Mouse (Mus musculus): Measurements from ENCODE around the gene S100a11. TPM values are rescaled to one million over a fixed set of nuclear protein-coding genes. Genes with fewer than 3 reads are reported as not detected.

Gene S100a11
- total and polyA plus RNA-seq, 3 experiments, result 0.32 TPM; not detected in 2

GRCm38 (mm10) chr3:93528807-93529206 lies 8.5 kb downstream of the S100a11 start:
- Histone ChIP-seq H3K36me3 (ENCODE audit: control insufficient read depth in 1 of 2, insufficient read depth in 2 of 2, low read length in 2 of 2) (no peaks in the 10 kb centered on the region), H3K9ac (ENCODE audit: control insufficient read depth, low read depth, low read length, poor library complexity, severe bottlenecking) (no peak overlapping the region), H3K27me3 (ENCODE audit: control insufficient read depth in 1 of 2, insufficient read depth in 2 of 2, low read length in 2 of 2) (no peaks in the 10 kb centered on the region), H3K79me2 (ENCODE audit: control insufficient read depth, insufficient read depth, low read length, poor library complexity) (no peaks in the 10 kb centered on the region), H3K27ac (ENCODE audit: control insufficient read depth, low read depth, low read length) (no peak overlapping the region), H3K9me3 (replicated peaks; ENCODE audit: insufficient read depth, low read length) (no peaks in the 10 kb centered on the region), H3K4me1 (ENCODE audit: control insufficient read depth in 1 of 2, insufficient read depth in 2 of 2, low read length in 2 of 2) (no peaks in the 10 kb centered on the region), H3K4me3 (ENCODE audit: control insufficient read depth in 1 of 2, insufficient read depth in 1 of 2, low read depth in 2 of 2, low read length in 2 of 2) (no peak overlapping the region)
- no peak for TF ChIP-seq MAZ (IDR thresholded peaks at IDR 0.05; ENCODE audit: low read depth, low read length)
- no peak for TF ChIP-seq E2F4 (IDR thresholded peaks at IDR 0.05; ENCODE audit: borderline replicate concordance, low read depth, low read length)
- TF ChIP-seq SMC3 (IDR thresholded peaks at IDR 0.05; ENCODE audit: low read depth, low read length), result no peak
- TF ChIP-seq TBP (IDR thresholded peaks at IDR 0.05; ENCODE audit: low read depth, low read length), result no peak
- no peak for TF ChIP-seq ZMIZ1 (IDR thresholded peaks at IDR 0.05; ENCODE audit: low read depth, low read length)
- TF ChIP-seq NELFE (IDR thresholded peaks at IDR 0.05; ENCODE audit: low read depth, low read length), result no peak
- DNase-seq (ENCODE audit: low read depth, low spot score), result no peak

- no peaks in the 10 kb centered on the region for H3K79me2 ChIP-seq (ENCODE audit: control insufficient read depth, insufficient read depth, low read length, poor library complexity)
- no peaks in the 10 kb centered on the region for H3K4me1 ChIP-seq (ENCODE audit: control insufficient read depth in 1 of 2, insufficient read depth in 2 of 2, low read length in 2 of 2)
- no peak overlapping the region for H3K4me3 ChIP-seq (ENCODE audit: control insufficient read depth in 1 of 2, insufficient read depth in 1 of 2, low read depth in 2 of 2, low read length in 2 of 2)
- no peak overlapping the region for H3K9ac ChIP-seq (ENCODE audit: control insufficient read depth, low read depth, low read length, poor library complexity, severe bottlenecking)
- no peak overlapping the region for H3K27ac ChIP-seq (ENCODE audit: control insufficient read depth, low read depth, low read length)
- TF ChIP-seq ZMIZ1 (IDR thresholded peaks at IDR 0.05; ENCODE audit: low read depth, low read length) (no peak), EP300 (IDR thresholded peaks at IDR 0.05; ENCODE audit: low read depth in 1 of 2, low read length in 2 of 2) (no peak), GABPA (IDR thresholded peaks at IDR 0.05; ENCODE audit: low read depth, low read length) (no peak), GATA1 (IDR thresholded peaks at IDR 0.05; ENCODE audit: low read depth, low read length) (no peak), TCF12 (IDR thresholded peaks at IDR 0.05; ENCODE audit: low read depth, low read length) (no peak), ZNF384 (IDR thresholded peaks at IDR 0.05; ENCODE audit: low read depth, low read length) (no peak), RCOR1 (IDR thresholded peaks at IDR 0.05; ENCODE audit: low read depth, low read length) (no peak), USF2 (IDR thresholded peaks at IDR 0.05; ENCODE audit: borderline replicate concordance in 1 of 2, insufficient read depth in 1 of 2, low read depth in 1 of 2, low read length in 2 of 2) (no peak)
- H3K36me3 ChIP-seq (ENCODE audit: control insufficient read depth in 1 of 2, insufficient read depth in 2 of 2, low read length in 2 of 2), result no peaks in the 10 kb centered on the region
- DNase-seq (ENCODE audit: low read depth, low spot score), result no peak
- no peaks in the 10 kb centered on the region for H3K9me3 ChIP-seq (replicated peaks; ENCODE audit: insufficient read depth, low read length)
- peaks cover 3 to 11% of the 10 kb centered on the region in 2 experiments for H3K27me3 ChIP-seq (ENCODE audit: control insufficient read depth in 1 of 2, insufficient read depth in 2 of 2, low read length in 2 of 2)
These were observed 16.8 kb downstream of the S100a11 start for GRCm38 (mm10) chr3:93537068-93537576.

GRCm38 (mm10) chr3:93538486-93538885 lies 18.2 kb downstream of the S100a11 start:
- no peaks in the 10 kb centered on the region for H3K9me3 ChIP-seq (replicated peaks; ENCODE audit: insufficient read depth, low read length)
- H3K79me2 ChIP-seq (ENCODE audit: control insufficient read depth, insufficient read depth, low read length, poor library complexity), result no peaks in the 10 kb centered on the region
- no peaks in the 10 kb centered on the region for H3K36me3 ChIP-seq (ENCODE audit: control insufficient read depth in 1 of 2, insufficient read depth in 2 of 2, low read length in 2 of 2)
- no peak for DNase-seq (ENCODE audit: low read depth, low spot score)
- H3K4me3 ChIP-seq (ENCODE audit: control insufficient read depth in 1 of 2, insufficient read depth in 1 of 2, low read depth in 2 of 2, low read length in 2 of 2), result no peak overlapping the region
- TF ChIP-seq MYB (IDR thresholded peaks at IDR 0.05; ENCODE audit: low read depth, low read length) (no peak), MAZ (IDR thresholded peaks at IDR 0.05; ENCODE audit: low read depth, low read length) (no peak), UBTF (IDR thresholded peaks at IDR 0.05; ENCODE audit: borderline replicate concordance, insufficient read depth, low read depth, low read length) (no peak), USF2 (IDR thresholded peaks at IDR 0.05; ENCODE audit: borderline replicate concordance in 1 of 2, insufficient read depth in 1 of 2, low read depth in 1 of 2, low read length in 2 of 2) (no peak)
- no peak overlapping the region for H3K9ac ChIP-seq (ENCODE audit: control insufficient read depth, low read depth, low read length, poor library complexity, severe bottlenecking)
- no peak overlapping the region for H3K27ac ChIP-seq (ENCODE audit: control insufficient read depth, low read depth, low read length)
- no peaks in the 10 kb centered on the region for H3K4me1 ChIP-seq (ENCODE audit: control insufficient read depth in 1 of 2, insufficient read depth in 2 of 2, low read length in 2 of 2)
- peaks cover 3 to 11% of the 10 kb centered on the region in 2 experiments for H3K27me3 ChIP-seq (ENCODE audit: control insufficient read depth in 1 of 2, insufficient read depth in 2 of 2, low read length in 2 of 2)

All from MEL (cell line).